Mouse (Mus musculus) R1 (cell line): Measurements from ENCODE around the gene Stk11ip.

Experiments used
- DNase-seq: peaks from one replicate; pipeline ENCODE4 v3.0.0-alpha.2; 2018; ENCODE audit warnings: low read depth, low spot score

The Stk11ip gene

DNA sequence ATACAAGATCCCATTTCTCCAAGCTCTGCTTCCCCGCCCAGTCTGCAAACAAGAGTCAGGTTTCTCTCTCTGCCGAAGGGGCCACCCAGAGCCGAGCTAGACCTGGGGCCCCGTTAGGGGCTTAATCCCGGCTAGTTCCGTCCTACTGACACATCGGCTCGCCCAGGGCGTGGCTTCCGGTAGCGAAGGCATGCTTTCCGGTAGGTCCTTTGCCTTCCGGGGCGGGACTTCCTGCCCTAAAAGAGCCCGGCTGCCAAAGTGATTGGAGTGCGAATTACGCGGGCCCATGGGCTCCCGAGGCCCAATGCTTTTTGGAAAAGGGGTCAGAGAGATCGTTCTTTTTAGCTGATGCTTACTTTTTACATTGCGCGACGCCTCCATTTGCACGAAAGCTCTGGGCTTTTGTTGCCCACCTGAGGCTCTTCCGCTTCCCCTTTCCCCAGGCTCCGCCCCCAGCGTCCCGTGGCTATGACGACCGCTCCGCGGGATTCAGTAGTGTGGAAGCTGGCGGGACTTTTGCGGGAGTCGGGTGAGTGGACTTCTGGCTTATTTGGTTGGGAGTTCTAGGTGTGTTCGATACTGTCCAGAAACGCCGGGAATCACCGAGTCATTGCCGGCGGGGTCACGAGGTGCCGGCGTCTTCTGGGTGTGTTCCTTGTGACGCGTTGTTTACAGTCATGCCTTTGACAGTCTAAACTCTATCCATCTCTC, at the start of gene Stk11ip:
Gene Stk11ip (plus strand): TSS at position 209 of the 711 bp plus-strand sequence.
- DNase-seq: peak; percentile 97

DNA sequence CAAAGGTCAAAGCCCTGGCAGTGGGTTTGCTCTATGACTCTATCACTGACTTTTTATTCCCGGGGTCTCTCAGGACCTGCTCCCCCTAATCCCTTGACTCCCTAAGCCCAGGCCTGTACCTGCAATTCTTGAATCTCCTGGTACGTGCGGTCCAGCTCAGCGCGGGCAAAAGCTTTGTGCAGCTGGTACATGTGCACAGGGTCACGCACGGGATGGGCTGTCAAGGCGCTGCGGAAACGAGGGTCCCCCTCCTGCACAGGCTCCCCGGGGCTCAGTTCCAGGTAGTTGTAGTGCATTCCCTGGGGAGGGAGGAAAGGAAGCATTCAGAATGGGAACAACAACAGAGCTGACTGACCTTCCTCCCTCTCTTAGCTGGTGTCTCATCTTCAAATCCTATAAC, 44.9 kb upstream of the Stk11ip start:
- no peak for DNase-seq

DNA sequence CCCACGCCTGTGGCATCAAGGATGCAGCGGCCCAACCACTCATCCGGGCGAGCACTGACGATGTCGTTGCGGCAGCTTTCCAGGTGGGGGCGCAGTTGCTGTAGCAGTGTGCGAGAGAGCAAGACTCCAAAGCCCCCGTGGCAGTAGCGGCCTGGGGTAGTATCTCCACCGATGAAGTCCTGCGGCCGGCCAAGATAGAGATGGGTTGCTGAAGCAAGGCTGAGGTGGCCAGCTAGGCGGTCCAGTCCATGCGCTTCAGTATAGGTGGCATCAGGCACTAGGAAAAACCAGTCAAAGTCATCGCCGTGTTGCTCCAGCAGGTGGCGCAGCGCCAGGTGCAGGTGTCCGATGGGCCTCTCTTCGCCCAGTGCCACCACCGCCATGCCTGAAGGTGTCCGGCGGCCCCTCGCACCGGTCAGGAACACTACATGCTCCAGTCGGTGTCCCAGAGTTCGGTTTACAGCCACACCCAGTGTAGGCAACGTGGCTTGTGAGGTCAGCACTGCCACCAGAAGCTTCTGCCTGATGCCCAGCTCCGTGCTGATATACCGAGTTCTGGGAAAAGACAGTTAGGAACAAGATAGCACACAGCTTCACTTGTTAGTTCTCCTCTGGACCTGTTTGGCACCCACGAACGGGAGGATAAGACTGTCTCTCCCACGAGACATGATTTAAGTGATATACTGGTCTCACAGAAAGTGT, 43.9 kb upstream of the Stk11ip start:
- peak; percentile 78 for DNase-seq

DNA sequence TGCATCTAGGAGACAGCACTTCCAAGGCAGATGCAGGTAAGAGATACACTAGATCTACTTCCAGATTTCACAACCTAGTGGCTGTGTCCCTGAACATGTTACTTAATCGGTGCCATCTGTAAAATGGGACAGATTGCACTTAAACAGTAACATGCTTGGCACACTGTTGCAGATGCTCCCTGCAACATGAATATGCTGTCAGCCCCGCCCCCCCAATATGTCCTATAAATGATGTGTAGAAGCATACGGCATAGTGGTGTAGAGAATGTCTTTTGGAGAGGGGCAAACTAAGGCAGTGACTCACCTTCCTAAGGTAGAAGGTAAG, 43.4 kb upstream of the Stk11ip start:
- DNase-seq: no peak

DNA sequence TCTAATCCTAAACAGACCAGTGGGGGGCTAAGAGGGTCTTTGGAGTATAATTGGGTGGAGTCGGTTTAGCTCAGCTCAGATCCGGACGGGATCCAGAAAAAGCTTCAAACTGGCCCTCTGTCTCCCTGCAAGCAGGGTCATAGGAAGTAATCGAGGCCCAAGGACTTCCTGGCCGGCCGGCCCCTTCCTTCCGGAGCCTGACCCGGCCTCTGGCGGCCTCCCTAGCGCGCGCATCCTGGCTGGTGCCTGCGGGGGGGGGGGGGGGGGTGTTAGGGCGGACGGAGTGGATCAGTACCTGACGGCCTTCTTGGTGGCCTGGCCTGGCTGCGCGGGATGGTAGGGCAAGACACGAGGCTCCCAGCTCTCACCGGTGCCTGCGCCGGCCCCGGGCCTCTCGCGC, 42.8 kb upstream of the Stk11ip start:
- no peak for DNase-seq

DNA sequence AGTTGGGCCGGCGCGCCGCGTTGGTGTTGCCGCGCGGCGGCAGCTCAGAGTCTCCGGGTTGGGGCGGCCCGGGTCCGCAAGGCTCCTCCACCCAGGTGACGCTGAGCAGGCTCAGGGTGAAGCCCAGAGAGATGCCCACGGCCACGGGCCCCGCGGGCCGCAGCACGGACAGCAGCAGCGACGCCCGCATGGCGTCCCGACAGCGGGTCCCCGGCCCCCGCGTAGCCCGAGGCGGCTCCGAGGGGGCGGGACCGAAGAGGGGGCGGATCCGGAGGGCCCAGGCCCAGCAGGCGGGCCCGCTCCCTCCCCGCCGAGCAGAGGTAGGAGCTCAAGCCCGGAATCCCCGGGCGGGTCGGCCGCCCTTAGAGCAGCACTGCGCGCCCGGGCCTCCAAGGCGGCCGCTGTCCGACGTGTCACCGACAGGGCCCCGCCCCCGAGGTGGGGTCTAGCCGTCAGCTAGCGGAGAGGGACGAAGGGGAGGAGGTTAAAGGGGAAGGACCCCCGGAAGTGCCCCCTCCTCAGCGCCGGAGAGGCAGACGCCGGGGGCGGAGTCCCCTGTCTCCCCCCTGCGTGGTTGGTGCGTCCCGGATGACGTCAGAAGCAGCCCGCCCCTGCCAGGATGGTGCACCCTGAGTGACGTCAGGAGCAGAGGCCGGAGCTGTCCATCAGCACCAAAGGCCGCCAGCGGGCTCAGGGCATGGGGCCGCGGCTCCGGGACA, 42.3 kb upstream of the Stk11ip start, which contains the start of the genes Chpf and Tmem198:
Gene Chpf (minus strand): TSS at position 392 of the 719 bp plus-strand sequence.
Gene Tmem198 (plus strand): TSS at position 617 of the 719 bp plus-strand sequence.
- DNase-seq: peak; percentile 99

DNA sequence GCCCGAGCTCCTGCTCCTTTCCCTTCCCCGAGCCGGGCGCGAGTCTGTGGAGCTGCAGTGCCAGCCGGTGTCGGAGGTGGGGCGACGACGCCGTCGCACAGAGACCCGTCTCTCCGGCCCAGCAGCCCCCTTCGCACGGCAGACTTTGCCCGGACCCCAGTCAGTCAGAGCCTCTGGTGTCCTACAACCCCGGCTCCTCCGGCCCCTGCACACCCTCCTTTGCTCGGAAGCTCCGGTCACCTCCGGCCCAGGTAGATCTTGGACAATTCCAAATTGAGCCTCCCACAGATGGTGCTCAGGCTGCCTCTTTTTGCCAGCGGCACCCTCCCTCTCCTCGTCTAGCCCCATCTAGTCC, 41.7 kb upstream of the Stk11ip start:
- DNase-seq: no peak

DNA sequence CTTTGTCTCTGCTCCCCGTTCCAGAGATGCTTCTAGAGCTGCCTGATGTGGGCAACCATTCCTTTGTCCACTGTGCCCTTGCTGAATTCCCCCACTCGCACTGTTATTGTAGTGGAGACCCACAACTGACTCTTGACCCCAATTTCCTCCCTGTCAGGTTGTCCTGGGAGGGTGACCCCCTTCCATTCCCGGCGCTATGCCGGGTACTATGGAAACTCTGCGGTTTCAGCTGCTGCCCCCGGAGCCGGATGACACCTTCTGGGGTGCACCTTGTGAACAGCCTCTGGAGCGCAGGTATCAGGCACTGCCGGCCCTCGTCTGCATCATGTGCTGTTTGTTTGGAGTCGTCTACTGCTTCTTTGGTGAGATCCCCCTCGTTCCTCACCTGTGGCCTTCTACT, 41.3 kb upstream of the Stk11ip start:
- DNase-seq: no peak

DNA sequence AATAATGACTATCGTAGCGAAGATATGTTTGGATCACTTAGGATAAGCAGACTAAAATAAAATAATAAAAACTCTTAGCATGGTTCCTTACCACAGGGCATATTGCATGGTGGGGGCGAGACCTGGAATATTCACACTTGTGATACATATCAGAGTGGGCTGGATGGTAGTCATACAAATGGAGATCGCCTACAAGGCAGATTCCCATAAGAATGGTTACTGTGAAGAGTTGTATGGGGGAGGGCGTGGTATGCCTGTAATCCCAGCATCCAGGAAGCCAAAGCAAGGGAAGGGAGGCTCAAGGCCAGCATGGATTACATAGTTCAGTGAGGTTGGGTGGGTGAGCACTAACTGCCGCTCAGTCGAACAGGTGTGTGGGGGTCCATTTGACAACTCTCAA, 40.6 kb upstream of the Stk11ip start:
- peak; percentile 82 for DNase-seq

DNA sequence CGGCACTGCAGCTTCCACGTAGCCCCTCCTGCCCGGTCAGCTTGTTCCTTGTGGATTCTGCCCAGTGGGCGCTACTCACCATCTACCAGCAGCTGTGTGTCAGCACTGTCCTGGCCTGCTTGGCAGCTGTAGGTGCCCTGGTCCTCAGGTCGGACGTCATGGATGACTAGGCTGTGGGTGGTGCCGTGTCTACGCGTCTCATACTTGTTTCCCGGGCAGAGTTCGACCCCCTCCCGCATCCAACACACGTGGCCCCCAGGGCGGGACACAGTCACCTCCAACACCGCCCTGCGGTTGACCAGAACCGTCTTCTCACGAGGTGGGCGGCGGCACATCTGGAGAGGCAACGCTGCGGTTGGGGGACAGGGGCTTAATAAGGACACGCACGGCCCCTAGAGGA, 34.8 kb upstream of the Stk11ip start:
- DNase-seq: no peak

DNA sequence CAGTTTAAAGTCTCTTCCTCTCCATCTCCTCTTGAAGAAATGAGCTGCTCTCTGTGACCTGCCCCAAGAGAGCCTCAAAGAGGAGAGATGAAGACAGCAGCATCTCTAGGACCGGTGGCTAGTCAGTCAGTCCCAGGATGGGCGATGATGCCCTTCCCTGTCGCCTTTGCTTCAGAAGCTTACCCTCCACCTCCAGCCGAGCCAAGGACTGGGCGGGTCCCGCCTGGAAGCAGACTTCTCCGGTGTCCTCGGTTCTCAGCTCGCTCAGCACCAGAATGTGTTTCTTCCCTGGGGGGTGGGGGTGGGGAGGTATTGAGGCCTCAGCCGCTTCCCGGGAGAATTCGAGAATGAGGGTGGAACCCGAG, 34.3 kb upstream of the Stk11ip start:
- DNase-seq: no peak

DNA sequence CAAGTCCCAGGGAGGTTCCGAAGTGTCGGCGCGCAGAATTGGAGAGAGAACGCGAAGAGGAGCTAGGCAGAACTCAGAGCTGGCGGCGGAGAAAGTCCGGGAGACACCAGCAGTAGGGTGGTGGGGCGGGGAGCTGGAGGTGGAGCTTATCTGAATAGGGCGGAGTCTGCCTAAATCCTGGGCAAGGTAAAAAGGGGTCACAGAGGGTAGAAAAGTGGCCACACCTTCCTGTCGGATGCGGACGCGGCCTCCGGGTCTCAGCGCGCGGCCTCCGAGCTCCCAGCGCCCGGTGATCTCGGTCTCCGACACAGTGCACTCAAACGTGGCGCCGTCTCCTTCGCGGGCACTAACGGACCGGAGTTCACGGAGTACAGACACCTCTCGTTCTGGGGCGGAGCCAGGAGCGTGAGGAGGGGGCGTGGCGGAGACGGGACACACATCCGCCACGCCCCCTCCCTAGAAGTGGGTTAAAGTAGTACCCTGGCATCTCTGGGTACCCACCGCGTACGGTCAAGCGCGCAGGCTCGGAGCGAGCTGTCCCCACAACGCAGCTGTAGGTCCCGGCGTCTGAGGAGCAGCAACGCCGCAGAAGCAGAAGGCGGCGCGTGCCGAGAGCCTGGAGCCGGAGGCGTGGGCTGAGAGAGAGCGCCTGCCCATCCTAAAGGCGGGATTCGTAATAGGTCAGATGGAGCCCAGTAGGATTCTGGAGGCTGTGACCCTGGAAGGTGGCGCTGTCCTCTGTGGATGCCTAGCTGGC, 33.7 kb upstream of the Stk11ip start:
- DNase-seq: peak; percentile 93

DNA sequence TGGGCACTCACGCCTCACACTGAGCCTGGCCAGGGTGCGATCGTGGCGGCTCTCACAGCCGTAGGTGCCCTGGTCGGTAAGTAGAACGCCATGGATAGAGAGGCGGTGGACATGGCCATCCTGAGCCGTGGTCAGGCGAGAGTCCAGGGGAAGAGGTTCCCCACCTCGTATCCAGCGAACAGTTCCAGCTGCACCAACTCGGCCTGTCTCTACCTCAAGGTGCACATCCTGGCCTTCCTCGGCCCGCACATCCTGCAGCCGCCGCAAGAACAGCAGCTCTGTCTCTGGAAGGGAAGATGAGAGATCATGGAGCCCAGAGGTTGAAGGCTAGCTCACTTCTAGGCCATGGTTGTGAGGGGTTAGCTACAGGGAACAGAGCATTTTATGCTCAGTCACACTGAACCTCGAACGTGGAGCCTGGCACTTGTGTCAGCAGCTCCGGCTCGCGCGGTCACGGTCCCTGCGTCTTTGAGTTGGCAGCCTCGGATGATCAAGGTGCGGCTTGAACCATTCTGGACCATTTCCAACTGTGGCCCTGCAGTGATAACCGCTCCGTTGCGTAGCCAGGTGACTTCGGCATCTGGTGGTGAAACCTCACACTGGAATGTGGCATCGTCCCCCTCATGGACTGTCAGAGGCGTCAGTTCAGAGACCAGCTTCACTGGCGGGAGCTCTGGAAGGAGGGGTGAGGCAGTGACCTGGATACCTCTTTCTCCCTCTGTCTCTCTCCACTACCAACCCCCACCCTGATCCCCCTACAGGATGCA, 30.4 kb upstream of the Stk11ip start:
- no peak for DNase-seq

DNA sequence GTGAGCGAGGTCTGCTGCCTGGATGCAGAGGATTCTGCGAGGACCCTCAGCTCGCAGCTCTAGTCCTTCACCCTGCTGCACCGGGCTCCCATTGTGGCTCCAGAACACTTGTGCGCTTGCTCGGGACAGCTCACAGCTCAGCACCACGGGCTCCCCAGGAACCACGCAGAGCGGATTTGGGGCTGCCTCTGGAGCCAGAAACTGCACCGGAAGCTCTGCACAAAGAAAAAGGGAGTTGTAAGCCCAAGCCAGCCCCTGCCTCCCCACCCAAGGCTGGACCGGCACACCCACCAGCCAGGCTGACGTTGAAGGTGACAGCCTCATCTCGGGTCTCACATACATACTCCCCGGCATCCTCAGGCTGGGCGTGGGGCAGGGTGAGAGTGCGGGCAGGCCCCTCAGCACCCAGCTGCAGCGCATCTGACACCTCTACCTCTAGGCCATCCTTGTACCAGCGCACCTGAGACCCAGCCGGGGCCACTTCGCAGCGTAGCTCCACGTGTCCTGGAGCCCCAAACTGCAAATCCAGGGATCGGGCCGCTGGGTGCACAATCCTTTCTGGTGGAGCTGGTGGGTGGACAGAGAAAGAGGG, 28.7 kb upstream of the Stk11ip start:
- DNase-seq: peak; percentile 71

DNA sequence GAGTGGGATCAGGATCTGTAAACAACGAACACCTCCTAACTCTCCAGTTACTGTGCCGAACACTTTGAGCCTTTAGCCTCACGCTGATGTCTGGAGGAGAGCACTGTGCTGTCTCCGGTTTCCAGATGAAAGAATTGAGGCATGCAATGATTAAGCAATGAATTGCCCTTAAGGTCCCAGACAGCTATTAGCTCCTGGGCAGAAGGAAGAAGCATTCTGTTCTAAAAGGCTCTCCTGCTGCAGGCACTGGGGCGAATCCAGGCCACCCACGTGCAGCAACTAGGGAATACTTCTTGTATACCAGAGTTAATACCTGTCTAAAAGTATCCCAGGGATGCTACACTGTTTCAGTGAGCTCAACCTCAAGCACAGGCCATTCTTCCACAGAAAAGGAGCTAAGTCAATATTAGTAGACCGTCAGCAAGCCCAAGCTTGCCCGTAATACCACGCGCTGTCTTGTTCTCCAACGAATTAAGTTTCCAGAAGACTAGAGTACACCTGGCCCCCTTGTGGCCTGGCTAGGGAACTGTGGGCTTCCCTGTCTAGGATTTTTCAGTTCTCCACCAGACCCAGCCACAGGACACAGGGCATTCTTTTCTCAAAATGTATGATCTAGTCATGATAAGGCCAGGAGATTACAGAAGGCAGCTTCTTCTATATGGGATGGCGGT, 26.3 kb upstream of the Stk11ip start:
- DNase-seq: peak; percentile 81

DNA sequence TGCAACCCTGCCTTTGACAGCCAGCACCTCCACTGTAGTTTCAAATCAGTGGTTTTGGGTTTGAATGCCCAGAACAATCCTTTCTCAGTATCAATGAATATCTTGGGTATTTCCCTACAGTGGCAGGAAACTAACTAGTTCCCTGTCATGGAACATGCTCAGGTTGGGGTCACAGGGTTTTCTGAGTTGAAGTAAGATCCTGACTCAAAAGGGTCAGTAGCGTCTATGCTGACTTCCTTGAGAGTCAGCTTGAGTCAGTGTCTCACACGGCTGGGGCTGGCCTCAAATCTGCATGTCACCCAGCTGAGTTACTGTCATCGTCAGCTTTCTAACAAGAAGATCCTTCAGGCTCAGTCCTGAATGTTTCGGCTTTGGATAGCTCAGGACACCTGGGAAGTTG, 22.4 kb upstream of the Stk11ip start:
- DNase-seq: no peak

DNA sequence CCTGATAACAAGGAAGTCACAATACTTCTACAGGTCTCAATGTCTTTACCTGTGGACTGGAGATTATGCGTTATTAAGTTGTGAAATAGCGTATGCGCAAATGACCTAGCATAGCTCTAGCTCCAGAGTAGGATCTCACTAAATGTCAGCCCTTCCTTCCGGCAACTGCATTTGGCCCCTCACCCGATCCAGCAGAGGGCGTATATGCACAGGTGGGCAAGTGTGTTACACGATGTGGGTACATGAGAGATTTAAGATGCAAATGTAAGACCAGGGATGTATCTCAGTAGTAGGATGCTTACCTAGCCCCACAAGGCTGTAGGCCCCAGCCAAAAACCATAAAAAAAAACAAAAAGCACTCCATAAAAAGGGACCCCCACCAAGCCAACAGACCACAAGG, 21.9 kb upstream of the Stk11ip start:
- DNase-seq: peak; percentile 63

DNA sequence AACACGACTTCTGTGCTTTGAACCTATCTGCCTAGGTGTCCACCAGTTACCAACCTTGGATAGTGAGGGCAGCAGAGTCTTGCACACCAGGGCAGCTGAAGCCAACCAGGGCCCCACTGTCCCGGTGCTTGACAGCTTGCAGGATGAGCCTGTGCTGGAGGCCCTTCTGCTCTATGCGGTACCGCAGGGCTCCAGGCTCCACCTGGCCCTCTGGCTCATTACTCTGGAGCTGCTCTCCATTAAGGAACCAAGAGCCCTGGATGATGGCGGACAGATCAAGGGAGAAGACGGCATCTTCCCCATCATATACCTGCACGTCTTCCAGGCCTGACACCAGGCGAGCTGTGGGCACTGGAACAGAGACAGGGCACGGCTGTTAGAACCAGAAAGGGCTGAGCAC, 19.4 kb upstream of the Stk11ip start:
- no peak for DNase-seq

DNA sequence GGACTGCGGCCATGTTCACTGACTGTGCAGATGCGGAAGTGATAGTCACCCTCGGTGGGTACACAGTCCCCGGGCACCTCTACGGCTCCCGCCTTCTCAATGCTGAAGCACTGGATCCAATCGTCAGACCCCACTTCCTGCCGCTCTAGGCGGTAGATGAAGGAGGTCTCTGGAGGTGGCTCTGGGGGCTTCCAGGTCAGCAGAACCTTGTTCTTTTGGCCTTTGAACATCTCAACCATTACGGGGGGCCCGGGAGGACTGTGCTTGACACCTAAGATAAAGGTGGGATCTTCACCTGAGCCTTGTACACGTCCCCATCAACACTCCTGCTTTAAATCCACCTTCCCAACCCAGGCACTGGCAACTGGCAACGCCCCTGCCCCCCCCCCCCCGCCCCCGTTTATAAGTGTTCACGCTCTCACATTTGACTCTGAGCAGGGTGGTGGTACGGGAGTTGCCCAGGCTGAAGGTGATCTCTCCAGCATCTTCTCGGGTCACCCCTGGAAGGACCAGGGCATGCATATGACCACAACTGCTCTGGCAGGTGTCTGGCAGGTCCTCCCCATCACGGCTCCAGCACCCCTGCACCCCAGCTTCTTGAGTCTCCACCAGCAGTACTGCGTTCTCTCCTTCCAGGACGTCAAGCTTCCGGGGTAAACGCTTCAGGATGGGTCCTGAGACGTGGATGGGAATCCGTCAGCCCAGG, 18.2 kb upstream of the Stk11ip start:
- no peak for DNase-seq

DNA sequence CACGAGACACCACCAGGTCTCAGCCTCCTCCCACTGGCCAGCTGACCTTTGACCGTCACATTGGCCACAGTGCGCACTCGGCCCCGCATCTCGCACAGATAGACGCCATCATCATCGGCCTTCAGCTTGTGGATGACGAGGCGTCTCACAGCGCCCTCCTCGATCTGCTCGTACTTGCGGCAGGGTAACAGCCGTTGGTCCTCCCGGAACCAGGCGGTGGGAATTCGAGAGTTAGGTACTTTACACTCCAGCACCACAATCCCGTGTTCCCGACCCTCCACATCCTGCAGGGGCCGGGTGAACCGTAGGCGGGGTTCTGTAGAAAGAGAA, 17.7 kb upstream of the Stk11ip start:
- DNase-seq: no peak
